Mouse (Mus musculus): ENCODE measurements at regions not wholly inside any gene's neighbourhood (a gene's known extent, or its start where the extent isn't known, plus 50 kb on each side); places are given as distances from the start of the nearest gene placed in this dataset.

- intact Hi-C loops (cut with DNase I), result loop anchor here (1.0 to 5.0 kb wide), 2 partner anchors 677 to 725 kb away; no protein-coding TSS in a partner anchor
- DNase-seq, result peak in 1 of 2 experiments; percentile 1
Observed at GRCm38 (mm10) chr15:13859193-13859592, 685.7 kb upstream of the Cdh6 start.

GRCm38 (mm10) chr15:13854095-13854836, 680.8 kb upstream of the Cdh6 start:
- DNase-seq, result no peak
- intact Hi-C loops (cut with DNase I), result no loop called here
